Mouse (Mus musculus): ENCODE measurements at regions not wholly inside any gene's neighbourhood (a gene's known extent, or its start where the extent isn't known, plus 50 kb on each side); places are given as distances from the start of the nearest gene placed in this dataset.

DNA sequence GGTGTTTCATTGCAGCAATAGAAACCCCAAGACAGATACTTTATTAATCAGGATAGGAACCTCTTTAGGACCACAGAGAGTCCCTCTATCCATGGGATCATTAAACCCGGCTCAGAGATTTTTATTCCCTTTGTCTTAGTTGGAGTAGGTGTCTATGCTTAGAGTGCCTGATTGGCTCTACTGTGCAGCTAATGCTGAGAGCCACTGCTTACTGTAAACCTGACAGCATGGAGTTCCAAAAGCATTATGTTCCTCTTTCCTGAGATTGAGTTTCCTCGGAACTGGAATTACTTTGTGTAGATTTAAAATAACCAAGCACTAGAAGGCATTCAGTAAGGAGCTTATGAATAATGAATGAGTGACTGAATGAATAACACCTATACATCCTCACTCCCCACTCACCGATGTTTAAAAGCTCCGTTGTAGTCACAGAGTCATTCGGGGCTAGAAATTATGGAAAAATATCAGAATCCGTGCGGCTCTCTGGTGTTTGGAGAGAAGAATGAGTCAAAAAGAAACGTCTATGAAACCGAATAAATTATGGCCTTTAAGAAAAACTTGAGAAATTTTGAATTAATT lies 200.8 kb downstream of the Gm5426 start:
- ATAC-seq = no peak
- H3K36me3 ChIP-seq = no peaks in the 10 kb centered on the region
- H3K9ac ChIP-seq = no peak overlapping the region
- H3K27me3 ChIP-seq (replicated peaks) = no peaks in the 10 kb centered on the region
- H3K27ac ChIP-seq = no peak overlapping the region
- WGBS = 83% methylated on average over 9 of the region's 9 CpGs
- no peak overlapping the region for H3K4me2 ChIP-seq (replicated peaks)
- H3K9me3 ChIP-seq = no peaks in the 10 kb centered on the region
- no peak overlapping the region for H3K4me3 ChIP-seq (replicated peaks)
- H3K4me1 ChIP-seq (replicated peaks) = no peaks in the 10 kb centered on the region

GRCm38 (mm10) chr10:96337797-96338608 lies 201.6 kb downstream of the Gm5426 start:
- no peaks in the 10 kb centered on the region for H3K36me3 ChIP-seq
- H3K4me3 ChIP-seq (replicated peaks) = no peak overlapping the region
- H3K27me3 ChIP-seq (replicated peaks) = no peaks in the 10 kb centered on the region
- ATAC-seq = no peak
- no peaks in the 10 kb centered on the region for H3K4me1 ChIP-seq (replicated peaks)
- no peak overlapping the region for H3K9ac ChIP-seq
- WGBS = 66% methylated on average over 7 of the region's 7 CpGs
- no peaks in the 10 kb centered on the region for H3K9me3 ChIP-seq
- no peak overlapping the region for H3K4me2 ChIP-seq (replicated peaks)
- no peak overlapping the region for H3K27ac ChIP-seq

DNA sequence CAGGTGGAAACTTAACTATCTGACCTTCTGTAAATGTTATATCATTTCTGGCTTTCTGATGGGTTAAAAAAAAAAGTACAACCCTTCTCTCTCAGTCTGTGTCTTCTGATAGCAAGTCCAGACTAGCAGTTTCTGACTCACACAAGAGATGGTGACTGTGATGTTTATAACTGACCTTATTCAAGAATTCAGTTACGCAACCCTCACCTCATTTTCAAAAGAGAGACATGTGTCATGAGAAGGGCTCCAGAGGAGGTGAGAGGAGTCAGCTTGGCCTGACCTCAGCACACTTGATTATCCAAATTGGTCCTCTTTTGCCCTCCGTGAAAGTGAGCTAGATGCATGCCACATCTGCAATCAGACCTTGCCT lies 202.2 kb downstream of the Gm5426 start:
- Histone ChIP-seq H3K9ac (no peak overlapping the region), H3K4me1 (replicated peaks) (no peaks in the 10 kb centered on the region), H3K4me3 (replicated peaks) (no peak overlapping the region), H3K27me3 (replicated peaks) (no peaks in the 10 kb centered on the region), H3K4me2 (replicated peaks) (no peak overlapping the region), H3K36me3 (no peaks in the 10 kb centered on the region), H3K9me3 (no peaks in the 10 kb centered on the region), H3K27ac (no peak overlapping the region)
- ATAC-seq = no peak
- 91% methylated on average over 2 of the region's 2 CpGs for WGBS

DNA sequence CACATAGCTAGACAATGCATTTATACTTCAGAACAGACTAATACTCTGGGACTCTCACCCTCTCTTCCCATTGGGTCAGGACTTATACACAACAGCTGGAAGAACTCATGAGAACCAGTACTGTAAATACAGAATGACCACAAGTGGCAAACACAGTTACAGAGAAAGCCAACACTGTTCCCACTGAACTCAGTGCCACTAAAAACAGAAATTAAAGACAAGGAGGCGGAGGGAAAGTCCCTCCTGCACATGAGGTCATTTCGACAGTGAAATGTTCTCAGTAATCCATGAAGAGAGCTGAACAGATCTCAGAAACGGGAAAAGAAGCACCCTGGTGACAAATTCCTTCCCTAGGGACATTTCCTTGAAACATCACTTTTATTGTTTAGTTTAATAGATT lies 206.1 kb downstream of the Gm5426 start:
- Histone ChIP-seq H3K4me3 (replicated peaks) (no peak overlapping the region), H3K4me1 (replicated peaks) (no peaks in the 10 kb centered on the region), H3K27me3 (replicated peaks) (no peaks in the 10 kb centered on the region), H3K36me3 (no peaks in the 10 kb centered on the region), H3K4me2 (replicated peaks) (no peak overlapping the region), H3K27ac (no peak overlapping the region), H3K9ac (no peak overlapping the region), H3K9me3 (no peaks in the 10 kb centered on the region)
- ATAC-seq = no peak
- WGBS = 59% methylated on average over 3 of the region's 3 CpGs

- Histone ChIP-seq H3K4me2 (replicated peaks) (no peak overlapping the region), H3K4me1 (replicated peaks) (no peaks in the 10 kb centered on the region), H3K36me3 (no peaks in the 10 kb centered on the region), H3K9ac (no peak overlapping the region), H3K27me3 (replicated peaks) (no peaks in the 10 kb centered on the region), H3K9me3 (no peaks in the 10 kb centered on the region), H3K4me3 (replicated peaks) (no peak overlapping the region), H3K27ac (no peak overlapping the region)
- WGBS = 77% methylated on average over 2 of the region's 2 CpGs
- no peak for ATAC-seq
Observed at GRCm38 (mm10) chr10:96343666-96344065, 207.3 kb downstream of the Gm5426 start.

DNA sequence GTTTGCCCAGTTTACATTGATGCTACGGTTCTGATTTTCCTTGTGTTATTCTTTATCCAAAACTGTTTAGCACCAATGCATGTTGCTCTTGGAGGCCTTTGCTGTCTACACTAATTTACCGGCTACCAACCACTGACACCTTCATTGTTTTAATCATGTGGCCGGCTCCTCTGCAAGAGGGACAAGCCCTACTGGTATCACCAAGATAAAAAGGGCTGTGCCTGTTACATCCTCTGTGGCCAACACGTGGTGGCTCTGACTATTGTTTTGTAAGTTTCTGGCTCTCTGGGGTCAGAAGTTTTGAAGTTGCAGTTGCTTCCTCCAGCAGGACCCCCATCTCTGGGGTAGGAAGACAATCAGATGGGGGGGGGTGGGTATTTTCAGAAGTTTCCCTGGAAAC lies 214.3 kb downstream of the Gm5426 start:
- Histone ChIP-seq H3K9ac (no peak overlapping the region), H3K9me3 (no peaks in the 10 kb centered on the region), H3K36me3 (no peaks in the 10 kb centered on the region), H3K27ac (no peak overlapping the region), H3K4me3 (replicated peaks) (no peak overlapping the region), H3K4me1 (replicated peaks) (no peaks in the 10 kb centered on the region), H3K27me3 (replicated peaks) (no peaks in the 10 kb centered on the region), H3K4me2 (replicated peaks) (no peak overlapping the region)
- WGBS = 80% methylated on average over 4 of the region's 4 CpGs
- ATAC-seq = no peak

- no peak for ATAC-seq
- Histone ChIP-seq H3K4me2 (replicated peaks) (no peak overlapping the region), H3K4me3 (replicated peaks) (no peak overlapping the region), H3K27me3 (replicated peaks) (no peaks in the 10 kb centered on the region), H3K27ac (no peak overlapping the region), H3K9me3 (no peaks in the 10 kb centered on the region), H3K36me3 (no peaks in the 10 kb centered on the region), H3K9ac (no peak overlapping the region), H3K4me1 (replicated peaks) (no peaks in the 10 kb centered on the region)
- 66% methylated on average over 7 of the region's 7 CpGs for WGBS
Observed at GRCm38 (mm10) chr10:96351320-96351719, 214.9 kb downstream of the Gm5426 start.

- H3K4me3 ChIP-seq (replicated peaks) = no peak overlapping the region
- no peaks in the 10 kb centered on the region for H3K4me1 ChIP-seq (replicated peaks)
- no peak for ATAC-seq
- no peak overlapping the region for H3K4me2 ChIP-seq (replicated peaks)
- H3K27ac ChIP-seq = no peak overlapping the region
- H3K36me3 ChIP-seq = no peaks in the 10 kb centered on the region
- H3K27me3 ChIP-seq (replicated peaks) = no peaks in the 10 kb centered on the region
- 76% methylated on average over 1 of the region's 1 CpGs for WGBS
- H3K9me3 ChIP-seq = no peaks in the 10 kb centered on the region
- no peak overlapping the region for H3K9ac ChIP-seq
Observed at GRCm38 (mm10) chr10:96356980-96357624, 220.7 kb downstream of the Gm5426 start.

DNA sequence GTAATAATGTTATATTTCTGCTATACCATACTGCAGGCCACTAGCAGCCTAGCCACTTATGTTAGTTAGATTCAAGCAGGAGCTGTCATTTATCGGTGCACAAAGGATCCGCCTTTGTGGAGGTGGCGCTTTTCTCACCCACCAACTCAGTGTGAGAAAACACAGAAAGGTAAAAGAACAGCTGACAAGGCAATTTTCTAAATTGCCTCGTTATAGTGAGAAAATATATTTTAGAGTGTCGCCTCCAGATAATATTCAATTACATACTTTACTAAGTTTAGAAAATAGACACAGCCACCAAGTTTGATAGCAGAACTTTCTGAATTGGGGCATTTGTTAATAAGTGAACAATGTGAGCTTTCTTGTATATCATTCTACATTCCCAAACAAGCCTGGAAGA lies 221.2 kb downstream of the Gm5426 start:
- Histone ChIP-seq H3K4me1 (replicated peaks) (no peaks in the 10 kb centered on the region), H3K9ac (no peak overlapping the region), H3K4me2 (replicated peaks) (no peak overlapping the region), H3K36me3 (no peaks in the 10 kb centered on the region), H3K9me3 (no peaks in the 10 kb centered on the region), H3K27me3 (replicated peaks) (no peaks in the 10 kb centered on the region), H3K4me3 (replicated peaks) (no peak overlapping the region), H3K27ac (no peak overlapping the region)
- WGBS = 87% methylated on average over 5 of the region's 5 CpGs
- ATAC-seq = no peak

DNA sequence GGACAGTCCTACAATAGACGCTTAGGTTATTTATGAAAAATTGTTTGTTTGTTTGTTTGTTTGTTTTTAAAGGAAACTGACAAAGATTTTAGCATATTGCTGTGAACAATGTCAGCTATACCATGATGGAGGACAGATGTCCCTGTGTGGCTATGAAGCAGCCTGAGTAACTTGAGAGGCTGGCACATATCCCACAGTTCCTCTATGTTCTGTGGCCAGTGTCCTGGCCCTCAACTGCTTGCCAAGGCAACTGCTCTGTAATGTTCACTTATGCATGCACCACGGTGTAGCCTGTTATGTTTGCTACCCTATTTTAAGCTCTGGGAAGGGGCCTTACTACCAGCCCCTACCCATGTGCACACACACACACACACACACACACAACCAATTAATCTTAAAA lies 222.6 kb downstream of the Gm5426 start:
- Histone ChIP-seq H3K27me3 (replicated peaks) (no peaks in the 10 kb centered on the region), H3K36me3 (no peaks in the 10 kb centered on the region), H3K4me2 (replicated peaks) (no peak overlapping the region), H3K27ac (no peak overlapping the region), H3K9ac (no peak overlapping the region), H3K9me3 (no peaks in the 10 kb centered on the region), H3K4me1 (replicated peaks) (no peaks in the 10 kb centered on the region), H3K4me3 (replicated peaks) (no peak overlapping the region)
- WGBS = 83% methylated on average over 2 of the region's 2 CpGs
- no peak for ATAC-seq

- Histone ChIP-seq H3K9ac (no peak overlapping the region), H3K4me1 (replicated peaks) (0 out of 2 replicates have a peak, but pooled peaks cover 4% of the 10 kb centered on the region), H3K9me3 (no peaks in the 10 kb centered on the region), H3K4me3 (replicated peaks) (no peak overlapping the region), H3K27me3 (replicated peaks) (no peaks in the 10 kb centered on the region), H3K4me2 (replicated peaks) (no peak overlapping the region), H3K27ac (no peak overlapping the region), H3K36me3 (no peaks in the 10 kb centered on the region)
- no peak for ATAC-seq
- 62% methylated on average over 3 of the region's 3 CpGs for WGBS
Observed at GRCm38 (mm10) chr10:96362211-96362610, 225.8 kb downstream of the Gm5426 start.

GRCm38 (mm10) chr10:96363867-96364266 lies 227.5 kb downstream of the Gm5426 start:
- WGBS = 79% methylated on average over 4 of the region's 4 CpGs
- no peaks in the 10 kb centered on the region for H3K27me3 ChIP-seq (replicated peaks)
- H3K9ac ChIP-seq = no peak overlapping the region
- no peak overlapping the region for H3K4me3 ChIP-seq (replicated peaks)
- H3K27ac ChIP-seq = no peak overlapping the region
- H3K4me2 ChIP-seq (replicated peaks) = no peak overlapping the region
- H3K36me3 ChIP-seq = no peaks in the 10 kb centered on the region
- H3K4me1 ChIP-seq (replicated peaks) = 0 out of 2 replicates have a peak, but pooled peaks cover 4% of the 10 kb centered on the region
- no peaks in the 10 kb centered on the region for H3K9me3 ChIP-seq
- no peak for ATAC-seq

- 39% methylated on average over 3 of the region's 3 CpGs for WGBS
- ATAC-seq = no peak
- Histone ChIP-seq H3K9ac (no peak overlapping the region), H3K9me3 (no peaks in the 10 kb centered on the region), H3K27ac (no peak overlapping the region), H3K4me2 (replicated peaks) (no peak overlapping the region), H3K4me1 (replicated peaks) (0 out of 2 replicates have a peak, but pooled peaks cover 4% of the 10 kb centered on the region), H3K36me3 (no peaks in the 10 kb centered on the region), H3K27me3 (replicated peaks) (no peaks in the 10 kb centered on the region), H3K4me3 (replicated peaks) (no peak overlapping the region)
Observed at GRCm38 (mm10) chr10:96365101-96365500, 228.7 kb downstream of the Gm5426 start.

Data from intestine, embryonic 15.5 days (tissue).